Mouse (Mus musculus) forebrain, embryonic 15.5 days (tissue): ENCODE measurements around the gene Syt15. TPM values are rescaled to one million over a fixed set of nuclear protein-coding genes. Genes with fewer than 3 reads are reported as not detected.

Source experiments
- ATAC-seq: fragments of 200-750 bp; cut with Nextera tagmentation; replicated peaks from 2 replicates; pipeline ENCODE4 v1.8.0; 2017; ENCODE audit warnings: mild to moderate bottlenecking, moderate TSS enrichment, moderate library complexity
- H3K27ac ChIP-seq: fragments of 300-500 bp; sonication (generic); replicated peaks from 2 replicates; pipeline ENCODE4 v1.5.1; 2015; ENCODE audit warnings: mild to moderate bottlenecking, inconsistent platforms
- H3K27me3 ChIP-seq: fragments of 300-500 bp; sonication (generic); 2 replicates; pipeline ENCODE4 v1.6.1; 2015; ENCODE audit warnings: inconsistent platforms
- H3K36me3 ChIP-seq: fragments of 300-500 bp; sonication (generic); 2 replicates; pipeline ENCODE4 v1.6.1; 2015; ENCODE audit warnings: mild to moderate bottlenecking, inconsistent platforms
- H3K4me1 ChIP-seq: fragments of 300-500 bp; sonication (generic); 2 replicates; pipeline ENCODE4 v1.6.1; 2015; ENCODE audit warnings: inconsistent platforms
- H3K4me2 ChIP-seq: fragments of 300-500 bp; sonication (generic); replicated peaks from 2 replicates; pipeline ENCODE4 v1.6.1; 2015; ENCODE audit warnings: mild to moderate bottlenecking, inconsistent platforms
- H3K4me3 ChIP-seq: fragments of 300-500 bp; sonication (generic); 2 replicates; pipeline ENCODE4 v1.5.1; 2015; ENCODE audit warnings: mild to moderate bottlenecking, inconsistent platforms
- H3K9ac ChIP-seq: fragments of 300-500 bp; sonication (generic); replicated peaks from 2 replicates; pipeline ENCODE4 v1.6.1; 2015; ENCODE audit warnings: mild to moderate bottlenecking, inconsistent platforms
- H3K9me3 ChIP-seq: fragments of 300-500 bp; sonication (generic); 2 replicates; pipeline ENCODE4 v1.6.1; 2016; ENCODE audit warnings: inconsistent platforms
- WGBS: fragments of 180-500 bp; shearing (Covaris S2); methylation state at CpG from one replicate; pipeline ENCODE4 v1.1.7; 2015; ENCODE audit warnings: mixed read lengths; 5-methylcytosine and 5-hydroxymethylcytosine counted together
- polyA plus RNA-seq: library from polyadenylated mRNA; unstranded; fragments of >200 nt; fragmentation: Nextera tagmentation; extraction: Ambion mirVana; gene quantifications from 2 replicates; pipeline ENCODE4 v1.2.1, GENCODE M21; 2015

Syt15 gene
- polyA plus RNA-seq, 1 experiment from 2014 or later: 0.65 TPM

DNA sequence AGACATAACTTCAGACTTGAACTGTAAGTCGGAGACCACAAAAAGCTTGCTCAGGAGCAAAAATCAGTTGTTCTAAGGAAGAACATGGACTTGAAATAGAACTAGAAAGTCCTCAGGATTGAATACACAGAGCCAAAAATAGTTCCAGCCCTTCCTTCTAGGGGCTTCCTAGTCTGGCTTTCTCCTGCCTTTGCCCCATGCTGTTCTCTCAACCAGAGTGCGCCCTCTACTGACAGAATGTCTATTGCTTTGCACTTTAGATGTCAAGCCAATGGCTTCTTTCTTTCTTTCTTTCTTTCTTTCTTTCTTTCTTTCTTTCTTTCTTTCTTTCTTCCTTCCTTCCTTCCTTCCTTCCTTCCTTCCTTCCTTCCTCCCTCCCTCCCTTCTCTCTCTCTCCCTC is 10.7 kb upstream of the Syt15 start:
- H3K4me2 ChIP-seq: no peak overlapping the region
- H3K4me1 ChIP-seq: no peaks in the 10 kb centered on the region
- no peaks in the 10 kb centered on the region for H3K9me3 ChIP-seq
- H3K27ac ChIP-seq: no peak overlapping the region
- no peak overlapping the region for H3K9ac ChIP-seq
- 51% methylated on average over 2 of the region's 2 CpGs for WGBS
- no peak overlapping the region for H3K4me3 ChIP-seq
- ATAC-seq: no peak
- H3K27me3 ChIP-seq: no peaks in the 10 kb centered on the region
- no peaks in the 10 kb centered on the region for H3K36me3 ChIP-seq

DNA sequence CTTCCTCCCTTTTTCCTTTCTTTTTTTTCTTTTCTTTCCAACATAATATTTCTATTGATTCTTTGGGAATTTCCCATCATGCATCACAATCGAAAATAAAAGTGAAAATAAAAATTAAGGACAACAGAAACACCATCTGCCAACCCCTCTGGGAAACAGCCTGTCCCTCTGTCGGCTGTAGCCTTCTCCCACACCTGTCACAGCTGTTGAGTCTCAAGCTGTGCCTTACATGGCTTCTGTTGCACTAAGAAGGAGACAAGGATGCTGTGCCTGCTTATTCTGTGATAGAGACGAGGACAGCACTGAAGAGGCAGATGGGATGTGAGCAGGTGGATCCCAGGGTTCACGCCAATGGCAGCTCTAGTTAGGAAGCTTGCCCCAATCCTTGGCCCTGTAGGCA is 10.3 kb upstream of the Syt15 start:
- Histone ChIP-seq H3K27ac (no peak overlapping the region), H3K9ac (no peak overlapping the region), H3K36me3 (no peaks in the 10 kb centered on the region), H3K4me2 (no peak overlapping the region), H3K9me3 (no peaks in the 10 kb centered on the region), H3K27me3 (no peaks in the 10 kb centered on the region), H3K4me1 (no peaks in the 10 kb centered on the region), H3K4me3 (no peak overlapping the region)
- WGBS: 54% methylated on average over 4 of the region's 4 CpGs
- ATAC-seq: no peak

GRCm38 (mm10) chr14:34209942-34210341 is 9.5 kb upstream of the Syt15 start:
- no peak overlapping the region for H3K4me2 ChIP-seq
- WGBS: 93% methylated on average over 4 of the region's 4 CpGs

DNA sequence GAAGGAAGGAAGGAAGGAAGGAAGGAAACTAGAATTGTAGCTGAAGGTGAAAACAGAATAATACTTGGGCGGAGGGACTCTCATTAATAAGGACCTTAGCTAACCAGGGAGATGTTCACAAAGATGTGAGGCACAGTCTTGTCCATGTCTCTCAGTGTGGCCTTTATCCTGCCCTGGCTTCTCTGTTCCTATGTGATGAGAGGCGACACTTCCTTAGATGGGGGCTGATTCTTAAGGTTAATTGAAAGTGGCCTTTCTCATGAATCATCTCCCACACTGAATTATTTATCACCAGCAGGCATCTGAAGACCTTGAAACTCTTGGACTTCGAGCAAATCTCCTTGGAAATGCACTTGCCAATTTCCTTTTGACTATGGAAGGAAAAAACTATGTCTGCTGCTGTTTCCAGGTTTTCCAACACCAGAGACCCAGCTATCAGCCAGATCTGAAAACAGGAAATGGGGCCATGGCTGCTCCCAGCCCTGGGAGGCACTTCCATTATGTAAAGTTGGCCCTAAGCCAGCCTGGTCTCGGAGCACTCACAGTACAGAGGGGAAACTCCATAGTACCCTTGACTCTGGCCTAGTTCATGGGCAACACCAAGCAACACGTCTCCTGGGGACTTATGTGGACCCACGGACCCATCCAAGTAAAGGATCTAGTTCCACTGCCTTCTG is 3.8 kb upstream of the Syt15 start:
- H3K4me3 ChIP-seq: no peak overlapping the region
- no peak for ATAC-seq
- no peaks in the 10 kb centered on the region for H3K36me3 ChIP-seq
- no peak overlapping the region for H3K9ac ChIP-seq
- no peak overlapping the region for H3K27ac ChIP-seq
- peaks cover 12% of the 10 kb centered on the region; the same call in 1 of the 2 replicates for H3K27me3 ChIP-seq
- 65% methylated on average over 6 of the region's 6 CpGs for WGBS
- H3K9me3 ChIP-seq: no peaks in the 10 kb centered on the region
- H3K4me2 ChIP-seq: no peak overlapping the region
- H3K4me1 ChIP-seq: peaks cover 5% of the 10 kb centered on the region; the same call in 1 of the 2 replicates

More at GRCm38 (mm10) chr14:34209942-34210341, 9.5 kb upstream of the Syt15 start:
- Histone ChIP-seq H3K9ac (no peak overlapping the region), H3K36me3 (no peaks in the 10 kb centered on the region), H3K9me3 (no peaks in the 10 kb centered on the region), H3K4me1 (no peaks in the 10 kb centered on the region), H3K27ac (no peak overlapping the region), H3K4me3 (no peak overlapping the region), H3K27me3 (no peaks in the 10 kb centered on the region)
- ATAC-seq: no peak

DNA sequence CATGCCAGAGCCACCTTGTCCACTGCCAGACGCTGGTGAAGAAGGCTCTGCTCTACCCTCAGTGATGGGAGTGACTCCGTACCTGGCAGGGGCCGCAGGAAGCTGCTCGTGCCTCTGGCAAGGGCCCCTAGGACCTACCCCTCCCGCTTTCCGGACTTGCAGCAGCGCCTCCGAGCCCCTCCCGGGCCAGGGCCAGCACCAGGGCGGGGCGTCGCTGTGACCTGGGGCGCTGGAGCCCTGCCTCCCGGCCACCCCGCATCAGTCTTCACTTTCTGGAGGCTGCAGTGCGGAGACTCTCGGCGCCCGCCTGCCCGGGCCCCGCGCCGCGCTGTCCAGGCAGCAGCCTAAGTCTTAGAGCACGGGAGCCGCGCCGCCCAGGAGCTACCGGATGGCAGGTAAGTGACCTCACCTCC is 397 bp downstream of the Syt15 start:
- H3K4me2 ChIP-seq: peak overlapping the region; percentile 36
- peak overlapping the region; percentile 19; the same call in 1 of the 2 replicates for H3K4me3 ChIP-seq
- ATAC-seq: 0 out of 2 replicates have a peak, but pooled peaks have one; percentile 11
- peaks cover 18% of the 10 kb centered on the region for H3K27me3 ChIP-seq
- H3K9ac ChIP-seq: no peak overlapping the region
- H3K27ac ChIP-seq: no peak overlapping the region
- H3K4me1 ChIP-seq: peaks cover 5% of the 10 kb centered on the region; the same call in 1 of the 2 replicates
- H3K36me3 ChIP-seq: no peaks in the 10 kb centered on the region
- WGBS: 6% methylated on average over 29 of the region's 29 CpGs
- H3K9me3 ChIP-seq: no peaks in the 10 kb centered on the region

DNA sequence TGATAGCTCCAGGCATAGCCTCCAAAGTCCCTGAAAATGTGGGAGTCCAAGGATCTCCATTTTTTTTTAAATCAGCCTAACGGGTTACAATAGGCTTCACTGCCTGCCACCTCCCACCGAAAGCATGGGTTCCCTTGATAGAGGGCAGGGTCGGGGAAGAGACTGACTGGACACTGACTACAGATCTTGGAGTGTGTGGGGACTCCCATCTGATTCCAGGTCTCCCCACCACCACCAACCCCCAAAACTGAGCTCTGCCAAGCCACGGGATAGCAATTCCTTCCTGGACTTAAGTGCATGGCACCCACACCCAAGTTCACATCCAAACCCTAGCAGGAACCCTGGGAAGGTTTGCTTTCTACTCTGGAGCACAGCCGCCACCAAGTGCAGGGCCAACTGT is 1.0 kb downstream of the Syt15 start:
- no peaks in the 10 kb centered on the region for H3K9me3 ChIP-seq
- 78% methylated on average over 5 of the region's 5 CpGs for whole genome bisulfite sequencing
- H3K27me3 ChIP-seq: peaks cover 18% of the 10 kb centered on the region

DNA sequence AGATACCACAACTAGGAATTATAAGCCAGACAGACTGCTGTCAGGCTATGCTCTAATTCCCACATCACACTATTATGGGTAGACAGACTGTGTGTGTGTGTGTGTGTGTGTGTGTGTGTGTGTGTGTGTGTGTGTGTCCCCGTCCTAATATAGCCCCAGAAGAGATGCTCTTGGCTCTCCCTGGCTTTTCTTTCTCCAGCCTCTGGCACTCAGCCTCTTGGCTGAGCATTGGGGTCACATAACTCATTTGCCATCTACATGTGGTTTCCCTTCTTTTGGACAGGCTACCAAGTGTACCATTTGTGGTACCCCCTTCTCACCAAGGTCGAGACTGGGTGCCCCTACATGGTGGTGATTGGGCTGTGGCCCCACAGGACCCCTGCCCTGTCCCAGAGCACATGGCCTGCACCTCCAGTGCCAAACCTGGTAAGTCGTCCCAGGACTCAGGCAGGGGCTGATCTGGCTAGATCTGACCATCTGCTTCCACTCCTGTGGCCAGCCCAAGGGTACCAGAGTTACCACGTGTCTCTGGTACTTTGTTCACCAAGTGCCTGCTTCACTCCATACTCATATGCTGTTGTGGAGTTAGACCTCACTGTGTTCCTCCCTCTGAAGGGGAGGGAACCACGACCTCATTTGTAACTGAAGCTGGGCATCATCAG is 2.2 kb downstream of the Syt15 start:
- Histone ChIP-seq H3K4me1 (peaks cover 5% of the 10 kb centered on the region; the same call in 1 of the 2 replicates), H3K27ac (no peak overlapping the region), H3K4me2 (no peak overlapping the region), H3K36me3 (no peaks in the 10 kb centered on the region), H3K27me3 (peaks cover 18% of the 10 kb centered on the region), H3K9ac (no peak overlapping the region), H3K4me3 (no peak overlapping the region), H3K9me3 (no peaks in the 10 kb centered on the region)
- ATAC-seq: no peak
- WGBS: 67% methylated on average over 5 of the region's 5 CpGs

More for the DNA sequence above, 1.0 kb downstream of the Syt15 start:
- Histone ChIP-seq H3K9ac (no peak overlapping the region), H3K4me3 (no peak overlapping the region), H3K4me1 (peaks cover 5% of the 10 kb centered on the region; the same call in 1 of the 2 replicates), H3K27ac (no peak overlapping the region), H3K4me2 (no peak overlapping the region), H3K36me3 (no peaks in the 10 kb centered on the region)
- ATAC-seq: no peak

DNA sequence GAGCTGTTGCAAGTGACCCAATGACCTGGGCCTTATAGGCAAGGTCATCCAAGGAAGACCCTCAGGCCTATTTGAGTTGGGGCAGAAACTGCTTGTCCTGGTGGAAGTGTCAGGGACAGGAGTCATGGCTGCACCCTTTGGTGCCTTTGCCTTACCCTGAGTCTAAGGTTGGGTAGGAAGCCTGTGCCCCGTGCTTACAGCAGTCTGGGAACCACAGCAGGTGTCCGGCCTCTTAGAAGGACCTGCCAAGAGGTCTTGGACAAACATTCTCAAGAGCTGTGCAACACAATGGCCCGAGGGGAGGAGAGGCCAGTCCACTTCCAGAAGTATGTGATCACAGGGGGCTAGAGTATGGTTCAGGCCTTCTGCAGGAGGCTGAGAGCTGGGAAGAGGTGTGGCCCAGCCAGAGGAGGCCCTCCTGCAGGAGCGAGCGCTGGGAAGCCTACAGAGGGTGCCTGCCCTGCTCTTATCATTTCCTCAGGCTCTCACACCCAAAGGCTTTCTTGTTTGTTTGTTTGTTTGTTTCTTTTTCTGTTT is 4.0 kb downstream of the Syt15 start:
- Histone ChIP-seq H3K4me3 (no peak overlapping the region), H3K9me3 (no peaks in the 10 kb centered on the region), H3K9ac (no peak overlapping the region), H3K4me2 (no peak overlapping the region), H3K27ac (no peak overlapping the region), H3K27me3 (peaks cover 18% of the 10 kb centered on the region), H3K36me3 (no peaks in the 10 kb centered on the region), H3K4me1 (peaks cover 5% of the 10 kb centered on the region; the same call in 1 of the 2 replicates)
- 73% methylated on average over 5 of the region's 5 CpGs for WGBS
- ATAC-seq: no peak

- H3K4me1 ChIP-seq: no peaks in the 10 kb centered on the region
- H3K4me2 ChIP-seq: no peak overlapping the region
- H3K36me3 ChIP-seq: no peaks in the 10 kb centered on the region
- H3K27me3 ChIP-seq: 0 out of 2 replicates have a peak, but pooled peaks cover 3% of the 10 kb centered on the region
- WGBS: 87% methylated on average over 9 of the region's 9 CpGs
- H3K4me3 ChIP-seq: no peak overlapping the region
- ATAC-seq: no peak
- no peak overlapping the region for H3K9ac ChIP-seq
- no peak overlapping the region for H3K27ac ChIP-seq
- no peaks in the 10 kb centered on the region for H3K9me3 ChIP-seq
These were observed 6.6 kb downstream of the Syt15 start for GRCm38 (mm10) chr14:34225986-34226385.

GRCm38 (mm10) chr14:34226566-34226965 is 7.2 kb downstream of the Syt15 start:
- Histone ChIP-seq H3K27me3 (no peaks in the 10 kb centered on the region), H3K4me1 (no peaks in the 10 kb centered on the region), H3K9me3 (no peaks in the 10 kb centered on the region), H3K4me3 (no peak overlapping the region), H3K36me3 (no peaks in the 10 kb centered on the region), H3K4me2 (no peak overlapping the region), H3K9ac (no peak overlapping the region), H3K27ac (no peak overlapping the region)
- 77% methylated on average over 4 of the region's 4 CpGs for WGBS
- no peak for ATAC-seq

- no peaks in the 10 kb centered on the region for H3K36me3 ChIP-seq
These were observed 8.6 kb downstream of the Syt15 start for GRCm38 (mm10) chr14:34227981-34228380.

DNA sequence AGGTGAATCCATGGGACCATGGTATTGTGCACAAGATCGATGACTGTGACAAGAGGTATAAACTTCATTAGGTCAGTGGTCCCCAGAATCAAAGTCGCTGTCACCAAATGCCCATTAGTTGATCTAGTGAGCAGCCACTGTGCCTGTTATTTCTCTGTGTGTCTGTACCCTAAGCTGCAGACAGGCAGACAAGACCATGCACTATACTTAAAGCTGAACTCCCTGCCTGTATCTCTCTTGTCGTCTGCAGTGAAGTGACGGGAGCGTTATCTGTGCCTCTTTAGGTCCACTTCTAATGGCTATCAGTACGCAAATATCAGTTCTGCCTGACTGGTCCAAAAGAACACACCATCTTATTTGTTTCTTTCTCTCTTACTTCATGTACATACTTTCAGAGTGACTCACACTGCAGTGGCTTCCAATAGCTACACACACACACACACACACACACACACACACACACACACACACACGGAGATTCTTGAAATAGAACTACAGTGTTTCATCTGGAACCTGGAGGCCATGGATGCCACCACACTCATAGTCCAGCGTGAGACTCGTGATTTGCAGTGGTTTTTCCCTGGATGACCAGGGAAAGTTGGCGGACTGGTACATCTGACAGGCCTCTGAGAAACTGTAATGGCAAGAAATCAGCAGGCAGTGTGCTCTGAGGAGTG is 9.6 kb downstream of the Syt15 start:
- no peak for ATAC-seq
- no peak overlapping the region for H3K27ac ChIP-seq
- no peak overlapping the region for H3K4me3 ChIP-seq
- H3K36me3 ChIP-seq: no peaks in the 10 kb centered on the region
- no peaks in the 10 kb centered on the region for H3K27me3 ChIP-seq
- H3K4me2 ChIP-seq: no peak overlapping the region
- no peaks in the 10 kb centered on the region for H3K9me3 ChIP-seq
- H3K4me1 ChIP-seq: no peaks in the 10 kb centered on the region
- 81% methylated on average over 10 of the region's 10 CpGs for WGBS
- no peak overlapping the region for H3K9ac ChIP-seq

More at GRCm38 (mm10) chr14:34227981-34228380, 8.6 kb downstream of the Syt15 start:
- no peaks in the 10 kb centered on the region for H3K27me3 ChIP-seq
- 81% methylated on average over 12 of the region's 12 CpGs for WGBS
- no peaks in the 10 kb centered on the region for H3K9me3 ChIP-seq
- no peak overlapping the region for H3K4me3 ChIP-seq
- H3K4me2 ChIP-seq: no peak overlapping the region
- no peak overlapping the region for H3K27ac ChIP-seq
- H3K4me1 ChIP-seq: no peaks in the 10 kb centered on the region
- H3K9ac ChIP-seq: no peak overlapping the region
- no peak for ATAC-seq
